Mouse (Mus musculus) megakaryocyte, embryonic 14.5 days (primary cell): ENCODE results near the gene Ptpn14.

Experiments used
- FLI1 ChIP-seq: IDR thresholded peaks from 2 replicates; pipeline ENCODE4 v1.6.1; 2012; ENCODE audit warnings: low read length, inconsistent platforms, mixed read lengths
- GATA1 ChIP-seq: IDR thresholded peaks from 3 replicates; pipeline ENCODE4 v1.6.1; 2012; ENCODE audit warnings: mixed read lengths, low read length, inconsistent platforms, borderline replicate concordance

DNA sequence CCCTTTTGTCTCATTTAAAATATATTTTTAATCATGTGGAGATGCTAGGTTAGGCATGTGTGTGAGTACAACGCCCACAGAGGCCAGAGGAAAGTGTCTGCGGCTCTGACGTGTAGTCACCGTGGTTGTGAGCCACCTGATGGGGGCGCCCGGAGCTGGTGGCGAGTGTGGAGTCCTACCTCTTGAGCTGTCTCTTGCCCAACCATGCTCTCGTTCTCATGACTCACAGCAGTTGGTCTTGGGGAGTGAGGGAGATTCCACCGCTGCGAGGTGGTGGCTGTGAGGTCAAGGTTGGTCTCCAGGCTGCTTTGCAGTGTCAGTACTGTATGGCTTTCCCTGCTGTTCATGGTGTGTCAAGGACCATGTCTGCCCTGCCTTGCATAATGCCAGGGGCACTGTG is 140.0 kb downstream of the Ptpn14 start:
- TF ChIP-seq GATA1 (no peak), FLI1 (no peak)
